Mouse (Mus musculus) kidney, postnatal 0 days (tissue): ENCODE measurements around the gene Actr6. TPM values are rescaled to one million over a fixed set of nuclear protein-coding genes. Genes with fewer than 3 reads are reported as not detected.

ENCODE experiments used
- ATAC-seq: fragments of 200-750 bp; cut with Nextera tagmentation; replicated peaks from 2 replicates; pipeline ENCODE4 v1.8.0; 2017; ENCODE audit warnings: low read depth, moderate number of reproducible peaks, moderate TSS enrichment, moderate library complexity; ENCODE audit not compliant: low FRiP score
- DNase-seq: peaks from one replicate; pipeline ENCODE4 v3.0.0-alpha.2; 2016; ENCODE audit warnings: low spot score
- H3K27ac ChIP-seq: fragments of 300-500 bp; sonication (generic); 2 replicates; pipeline ENCODE4 v1.5.1; 2014; ENCODE audit warnings: mild to moderate bottlenecking
- H3K27me3 ChIP-seq: fragments of 300-500 bp; sonication (generic); 2 replicates; pipeline ENCODE4 v1.6.1; 2014; ENCODE audit warnings: low read length, mixed read lengths; ENCODE audit not compliant: insufficient read depth
- H3K36me3 ChIP-seq: fragments of 300-500 bp; sonication (generic); 2 replicates; pipeline ENCODE4 v1.6.1; 2014; ENCODE audit warnings: low read length, mixed read lengths; ENCODE audit not compliant: insufficient read depth
- H3K4me1 ChIP-seq: fragments of 300-500 bp; sonication (generic); replicated peaks from 2 replicates; pipeline ENCODE4 v1.6.1; 2014; ENCODE audit warnings: antibody characterized with exemption, low read length, mixed read lengths; ENCODE audit not compliant: insufficient read depth
- H3K4me2 ChIP-seq: fragments of 300-500 bp; sonication (generic); 2 replicates; pipeline ENCODE4 v1.6.1; 2014; ENCODE audit warnings: mild to moderate bottlenecking, low read length, moderate library complexity, mixed read lengths
- H3K4me3 ChIP-seq: fragments of 300-500 bp; sonication (generic); replicated peaks from 2 replicates; pipeline ENCODE4 v1.5.1; 2014; ENCODE audit warnings: low read depth, low read length
- H3K9ac ChIP-seq: fragments of 300-500 bp; sonication (generic); 2 replicates; pipeline ENCODE4 v1.6.1; 2014; ENCODE audit warnings: low read depth, low read length
- H3K9me3 ChIP-seq: fragments of 300-500 bp; sonication (generic); replicated peaks from 2 replicates; pipeline ENCODE4 v1.6.1; 2016; ENCODE audit warnings: low read length, inconsistent platforms, mixed read lengths
- CTCF ChIP-seq: IDR thresholded peaks from 2 replicates; pipeline ENCODE4 v1.5.1; 2016; ENCODE audit warnings: antibody characterized with exemption, low read depth, mild to moderate bottlenecking, moderate library complexity
- WGBS: fragments of 180-500 bp; shearing (Covaris S2); extraction: QIAGEN DNeasy Blood & Tissue Kit; methylation state at CpG from one replicate; pipeline ENCODE4 v1.1.7; 2014; 5-methylcytosine and 5-hydroxymethylcytosine counted together
- polyA plus RNA-seq: library from polyadenylated mRNA; unstranded; fragments of >200 nt; fragmentation: Nextera tagmentation; extraction: Ambion mirVana; gene quantifications from 2 replicates; pipeline ENCODE4 v1.2.1, GENCODE M21; 2015

Gene Actr6
- polyA plus RNA-seq, 1 experiment from 2014 or later = 40.7 TPM

DNA sequence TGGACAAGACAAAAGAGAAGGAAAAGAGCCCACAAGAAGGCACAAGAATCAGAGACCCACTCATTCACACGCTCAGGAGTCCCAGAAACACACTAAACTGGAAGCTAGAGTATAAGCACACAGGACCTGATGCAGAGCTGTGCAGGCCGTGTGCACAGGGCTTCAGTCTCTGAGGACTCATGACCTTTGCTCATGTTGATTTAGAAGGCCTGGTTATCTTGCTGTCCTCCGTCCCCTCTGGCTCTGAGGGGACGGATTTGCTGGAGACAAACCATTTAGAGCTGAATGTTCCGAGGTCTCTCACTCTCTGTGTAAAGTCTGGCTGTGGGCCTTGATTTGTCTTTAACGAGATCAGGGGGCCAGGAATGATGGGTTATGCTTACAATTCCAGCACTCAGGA, 1.7 kb downstream of the Actr6 start:
- 84% methylated on average over 6 of the region's 6 CpGs for WGBS

DNA sequence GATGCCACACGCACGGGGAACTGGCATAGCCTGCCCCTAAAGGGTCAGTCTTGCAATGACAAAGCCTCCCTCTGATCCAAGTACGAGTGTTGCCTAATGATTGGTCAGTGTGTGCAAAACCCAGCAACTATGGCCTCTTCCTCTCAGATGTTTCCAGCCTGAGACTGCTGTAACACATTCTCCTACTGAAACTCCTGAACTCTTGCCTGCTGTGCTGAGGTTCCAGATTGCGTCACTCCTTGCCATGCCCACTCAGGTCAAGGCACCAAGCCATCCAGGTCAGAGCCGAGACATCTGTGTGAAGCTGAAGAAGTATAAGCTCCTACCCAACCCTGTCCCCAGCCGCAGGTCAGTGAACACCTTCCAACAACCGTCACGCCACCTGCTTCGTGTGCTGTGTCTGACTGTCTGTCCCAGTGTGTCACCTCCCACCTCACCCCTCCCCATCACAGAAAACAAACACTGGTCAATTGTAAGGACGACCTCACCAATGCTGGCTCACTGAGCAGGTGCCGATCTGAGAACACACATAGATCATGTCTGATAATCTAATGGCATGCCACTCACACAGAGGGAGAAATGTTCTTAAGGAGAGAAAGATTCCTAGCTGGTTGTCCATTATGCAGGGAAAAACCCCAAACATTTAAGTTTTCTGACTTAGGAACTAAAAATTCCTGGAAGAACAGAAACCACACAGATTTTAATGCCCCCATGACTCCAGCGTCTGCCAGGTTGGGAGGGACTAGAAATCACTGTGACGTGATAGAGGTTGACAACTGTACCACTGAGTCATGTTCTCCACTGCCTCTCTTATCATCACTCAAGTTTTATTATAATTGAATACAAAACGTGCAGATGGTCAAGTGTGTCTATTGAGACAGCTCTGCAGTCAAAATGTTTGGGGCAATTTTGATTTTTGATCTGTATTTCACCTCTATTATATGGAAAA, 9.6 kb downstream of the Actr6 start:
- no peak overlapping the region for H3K4me3 ChIP-seq
- H3K4me2 ChIP-seq = no peak overlapping the region
- DNase-seq (no peak), ATAC-seq (no peak; the same call in 1 of the 2 replicates)
- no peak for TF ChIP-seq CTCF
- no peak overlapping the region for H3K9ac ChIP-seq
- 73% methylated on average over 14 of the region's 14 CpGs for WGBS
- no peaks in the 10 kb centered on the region for H3K9me3 ChIP-seq
- peaks cover 14% of the 10 kb centered on the region; the same call in 1 of the 2 replicates for H3K36me3 ChIP-seq
- H3K27me3 ChIP-seq = no peaks in the 10 kb centered on the region
- no peak overlapping the region for H3K27ac ChIP-seq
- no peaks in the 10 kb centered on the region for H3K4me1 ChIP-seq

More for the DNA sequence above, 1.7 kb downstream of the Actr6 start:
- DNase-seq (no peak), ATAC-seq (no peak)
- no peak overlapping the region for H3K4me2 ChIP-seq
- no peaks in the 10 kb centered on the region for H3K27me3 ChIP-seq
- no peaks in the 10 kb centered on the region for H3K4me1 ChIP-seq
- no peaks in the 10 kb centered on the region for H3K9me3 ChIP-seq
- peaks cover 14% of the 10 kb centered on the region; the same call in 1 of the 2 replicates for H3K36me3 ChIP-seq
- no peak overlapping the region for H3K27ac ChIP-seq
- H3K9ac ChIP-seq = no peak overlapping the region
- H3K4me3 ChIP-seq = no peak overlapping the region
- no peak for TF ChIP-seq CTCF

DNA sequence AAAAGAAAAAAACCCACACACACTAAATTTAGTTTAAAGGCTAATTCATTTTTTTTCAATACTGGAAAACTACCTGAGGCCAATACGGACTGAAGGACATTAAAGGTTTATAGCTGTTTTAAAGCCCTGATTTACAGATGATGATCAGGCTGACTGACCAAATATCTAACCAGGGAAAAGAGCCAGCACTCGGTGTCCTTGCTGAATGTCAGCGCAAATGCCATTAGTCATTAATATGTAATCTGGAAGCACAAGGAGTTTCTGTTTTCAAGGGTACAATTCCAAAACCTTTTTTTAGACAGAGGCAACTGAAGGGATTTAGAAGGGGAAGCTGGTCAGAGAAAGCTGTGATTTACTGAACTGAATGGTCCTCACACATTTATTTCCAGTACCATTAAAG, 11.3 kb downstream of the Actr6 start:
- peak; percentile 35 for DNase-seq
- TF ChIP-seq CTCF = no peak
- ATAC-seq = no peak
- H3K4me2 ChIP-seq = no peak overlapping the region
- WGBS = 46% methylated on average over 3 of the region's 3 CpGs
- no peak overlapping the region for H3K9ac ChIP-seq
- no peaks in the 10 kb centered on the region for H3K4me1 ChIP-seq
- no peaks in the 10 kb centered on the region for H3K27me3 ChIP-seq
- 0 out of 2 replicates have a peak, but pooled peaks cover 5% of the 10 kb centered on the region for H3K36me3 ChIP-seq
- no peaks in the 10 kb centered on the region for H3K9me3 ChIP-seq
- peak overlapping the region; percentile 57; the same call in 1 of the 2 replicates for H3K27ac ChIP-seq
- no peak overlapping the region for H3K4me3 ChIP-seq

DNA sequence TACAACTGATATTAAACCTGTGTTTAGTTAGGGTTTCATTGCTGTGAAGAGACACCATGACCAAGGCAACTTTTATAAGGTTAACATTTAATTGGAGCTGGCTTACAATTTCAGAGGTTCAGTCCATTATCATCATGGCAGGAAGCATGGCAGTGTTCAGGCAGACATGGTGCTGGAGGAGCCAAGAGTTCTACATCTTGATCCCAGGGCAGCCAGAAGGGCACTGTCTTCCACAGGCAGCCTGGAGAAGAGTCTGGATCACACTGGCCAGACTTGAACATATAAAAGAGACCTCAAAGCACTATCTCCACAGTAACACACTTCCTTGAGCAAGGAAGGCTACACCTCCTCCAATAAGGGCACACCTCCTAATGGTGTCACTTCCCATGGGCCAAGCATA, 11.8 kb downstream of the Actr6 start:
- Histone ChIP-seq H3K9ac (no peak overlapping the region), H3K4me3 (no peak overlapping the region), H3K9me3 (no peaks in the 10 kb centered on the region), H3K4me2 (no peak overlapping the region), H3K27ac (peak overlapping the region; percentile 25; the same call in 1 of the 2 replicates), H3K4me1 (no peaks in the 10 kb centered on the region), H3K36me3 (0 out of 2 replicates have a peak, but pooled peaks cover 5% of the 10 kb centered on the region), H3K27me3 (no peaks in the 10 kb centered on the region)
- DNase-seq (no peak), ATAC-seq (no peak)
- no peak for TF ChIP-seq CTCF

- H3K27me3 ChIP-seq = no peaks in the 10 kb centered on the region
- no peak overlapping the region for H3K9ac ChIP-seq
- no peaks in the 10 kb centered on the region for H3K4me1 ChIP-seq
- no peak overlapping the region for H3K4me3 ChIP-seq
- DNase-seq = no peak
- H3K36me3 ChIP-seq = peaks cover 25% of the 10 kb centered on the region; the same call in 1 of the 2 replicates
- TF ChIP-seq CTCF = no peak
- WGBS = 76% methylated on average over 10 of the region's 10 CpGs
- no peaks in the 10 kb centered on the region for H3K9me3 ChIP-seq
- H3K27ac ChIP-seq = no peak overlapping the region
- no peak for ATAC-seq
- no peak overlapping the region for H3K4me2 ChIP-seq
Observed at GRCm38 (mm10) chr10:89714910-89715309, 17.2 kb downstream of the Actr6 start.

GRCm38 (mm10) chr10:89708720-89709119, 23.4 kb downstream of the Actr6 start:
- H3K27me3 ChIP-seq = no peaks in the 10 kb centered on the region
- H3K27ac ChIP-seq = no peak overlapping the region
- H3K9ac ChIP-seq = no peak overlapping the region
- DNase-seq (peak; percentile 19), ATAC-seq (no peak; the same call in 1 of the 2 replicates)
- TF ChIP-seq CTCF = no peak
- 29% methylated on average over 10 of the region's 10 CpGs for WGBS
- no peak overlapping the region for H3K4me3 ChIP-seq
- peak overlapping the region; percentile 32 for H3K4me2 ChIP-seq
- H3K4me1 ChIP-seq = no peaks in the 10 kb centered on the region
- peaks cover 11% of the 10 kb centered on the region; the same call in 1 of the 2 replicates for H3K36me3 ChIP-seq
- H3K9me3 ChIP-seq = no peaks in the 10 kb centered on the region
